Mouse (Mus musculus) kidney, postnatal 36 days (tissue): ENCODE results near the gene Slc36a1.

Experiments
- DNase-seq, 2 experiments: peaks; one replicate each; pipeline ENCODE4 v3.0.0; 2021 to 2022; ENCODE audit warnings: mixed read lengths in 2 of 2

Gene Slc36a1

DNA sequence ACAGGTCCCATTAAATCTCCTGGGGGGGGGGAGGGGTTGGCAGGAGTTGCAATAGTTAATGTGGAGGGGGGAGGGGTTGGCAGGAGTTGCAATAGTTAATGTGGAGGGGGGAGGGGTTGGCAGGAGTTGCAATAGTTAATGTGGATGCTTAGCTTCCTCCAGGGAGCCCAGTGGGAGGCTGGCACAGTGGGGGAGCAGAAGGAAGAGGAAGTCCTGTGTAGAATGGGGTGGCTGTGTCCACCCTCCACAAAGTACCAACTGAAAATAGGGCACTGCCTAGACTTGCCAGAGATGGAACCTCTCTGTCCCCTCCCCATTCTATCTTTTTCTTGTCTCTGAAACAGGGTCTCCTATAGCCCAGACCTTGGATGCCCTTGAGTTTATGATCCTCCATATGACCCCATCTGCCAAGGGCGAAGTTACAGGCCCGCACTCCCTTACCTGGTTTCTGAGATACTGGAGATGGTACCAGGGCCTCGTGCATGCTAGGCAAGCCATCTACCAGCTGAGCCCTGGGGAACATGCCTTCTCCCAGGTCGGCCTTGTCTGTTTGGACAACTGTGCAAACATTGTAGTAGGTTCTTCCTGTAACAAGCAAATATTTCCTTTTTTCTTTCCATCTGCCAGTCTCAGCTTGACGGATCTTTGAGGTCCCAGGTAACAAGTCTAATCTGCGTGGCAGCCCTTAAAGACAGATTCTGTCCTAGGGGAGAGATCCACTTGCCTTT, 5.6 kb downstream of the Slc36a1 start:
- no peak for DNase-seq

DNA sequence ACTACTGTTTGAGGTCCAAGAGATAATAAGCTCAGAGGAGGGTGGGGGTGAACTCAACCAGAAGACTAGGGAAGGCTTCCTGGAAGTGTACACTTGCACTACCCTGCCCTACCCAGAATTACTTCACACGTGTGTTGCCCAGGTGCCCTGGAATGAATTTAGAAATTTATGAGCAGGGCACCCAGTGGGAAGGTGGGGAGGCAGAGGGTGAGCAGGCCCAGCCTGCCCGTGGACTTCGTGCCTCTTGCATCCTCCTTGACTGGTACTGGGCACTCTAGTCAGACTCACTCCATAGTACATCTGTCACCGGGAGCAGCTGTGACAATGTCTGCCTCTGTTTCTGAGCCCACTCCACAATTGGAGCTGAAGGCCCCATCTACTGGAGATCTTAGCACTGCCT, 9.4 kb downstream of the Slc36a1 start:
- peak in 1 of 2 experiments; percentile 43 for DNase-seq

DNA sequence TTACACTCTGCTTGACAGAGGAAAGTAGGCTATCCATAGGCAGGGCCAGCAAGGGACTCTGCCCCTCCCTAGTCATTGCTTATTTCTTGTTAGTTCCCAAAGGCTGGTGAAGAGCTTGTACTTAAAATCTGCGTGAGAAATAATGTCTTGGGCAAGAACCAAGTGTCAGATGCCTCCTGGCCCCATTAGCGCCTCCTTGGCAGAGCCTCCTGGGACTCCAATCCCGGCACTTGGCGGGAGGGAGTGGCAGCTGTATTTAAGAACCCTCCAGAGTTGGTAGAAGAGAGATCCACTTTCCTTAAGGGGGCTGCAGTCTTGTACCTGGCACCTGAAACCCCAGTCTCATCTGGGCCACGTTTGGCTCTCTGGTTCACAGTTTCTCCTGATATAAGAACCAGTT, 10.0 kb downstream of the Slc36a1 start:
- DNase-seq: peak; percentile 39 to 65

DNA sequence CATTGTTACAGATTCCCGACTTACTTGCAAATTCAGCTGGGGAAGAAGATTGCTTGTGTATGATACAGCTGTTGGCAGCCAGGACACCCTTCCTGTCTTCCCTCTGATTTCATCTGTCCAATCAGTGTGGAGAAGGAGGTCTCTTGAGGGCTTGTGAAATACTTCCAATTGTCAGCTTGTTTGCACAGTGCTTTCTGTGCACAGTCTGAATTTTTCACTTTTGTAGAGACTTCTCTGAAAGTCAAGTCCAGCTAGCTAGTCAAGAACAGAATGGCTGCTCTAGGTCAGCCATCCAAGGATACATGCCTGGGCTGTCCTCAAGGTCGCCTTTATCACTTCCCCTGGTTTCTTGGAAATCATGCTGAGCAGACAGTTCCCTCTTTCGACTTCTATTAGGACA, 10.8 kb downstream of the Slc36a1 start:
- DNase-seq: no peak

DNA sequence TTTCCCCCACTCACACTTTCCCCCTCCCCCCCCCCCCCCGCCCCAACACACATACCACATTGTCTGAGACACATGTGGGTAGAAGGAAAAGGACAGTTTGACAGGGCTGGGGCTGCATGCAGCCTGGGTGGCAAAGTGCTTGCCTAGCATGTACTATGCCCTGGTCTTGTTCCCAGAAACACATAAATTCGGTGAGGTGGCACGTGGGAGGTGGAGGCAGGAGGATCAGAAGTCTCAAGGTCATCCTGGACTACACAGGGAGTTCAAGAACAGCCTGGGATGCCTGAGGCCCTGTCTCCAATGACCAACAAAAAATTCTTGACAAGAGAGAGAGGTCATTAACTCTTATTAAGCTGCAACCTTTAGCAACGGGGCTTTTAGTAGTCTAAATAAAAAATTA, 11.9 kb downstream of the Slc36a1 start:
- peak; percentile 78 to 87 for DNase-seq

DNA sequence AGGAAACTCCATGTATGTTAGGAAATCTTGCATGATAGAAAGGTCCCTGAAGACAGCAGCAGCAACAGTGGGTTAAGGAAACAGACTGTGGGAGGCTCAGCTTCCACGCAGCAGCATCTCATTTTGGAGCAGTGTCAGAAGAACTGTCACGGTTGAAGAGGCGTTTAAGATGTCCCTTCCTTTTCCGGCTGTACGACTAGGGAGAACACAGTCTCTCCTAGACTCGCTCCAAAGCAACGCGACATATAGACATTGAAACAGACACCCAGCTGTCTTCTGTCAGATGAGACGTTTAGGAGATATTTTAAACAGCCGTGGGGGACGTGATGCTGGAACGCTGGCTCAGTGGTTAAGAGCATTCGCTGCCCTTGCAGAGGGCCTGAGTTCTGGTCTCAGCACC, 12.7 kb downstream of the Slc36a1 start:
- peak in 1 of 2 experiments; percentile 15 for DNase-seq

DNA sequence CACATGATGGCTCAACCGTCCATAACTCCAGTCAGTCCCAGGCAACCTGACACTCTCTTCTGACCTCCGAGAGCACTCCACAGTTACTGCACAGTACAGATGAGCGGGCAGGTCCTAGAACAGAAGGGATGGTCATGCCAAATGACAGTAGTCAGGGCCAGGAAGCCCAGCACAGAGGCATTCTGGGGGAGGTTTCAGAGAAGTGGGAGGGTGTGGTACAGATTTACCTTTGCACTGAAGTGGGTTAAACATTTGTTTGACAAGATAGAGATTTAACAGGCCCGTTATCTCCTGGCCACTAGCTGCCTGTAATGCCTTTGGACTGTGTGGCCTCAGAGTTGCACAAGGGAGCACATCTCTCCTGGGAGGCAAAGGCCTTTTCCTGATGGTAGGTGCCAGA, 13.3 kb downstream of the Slc36a1 start:
- peak; percentile 74 to 87 for DNase-seq

DNA sequence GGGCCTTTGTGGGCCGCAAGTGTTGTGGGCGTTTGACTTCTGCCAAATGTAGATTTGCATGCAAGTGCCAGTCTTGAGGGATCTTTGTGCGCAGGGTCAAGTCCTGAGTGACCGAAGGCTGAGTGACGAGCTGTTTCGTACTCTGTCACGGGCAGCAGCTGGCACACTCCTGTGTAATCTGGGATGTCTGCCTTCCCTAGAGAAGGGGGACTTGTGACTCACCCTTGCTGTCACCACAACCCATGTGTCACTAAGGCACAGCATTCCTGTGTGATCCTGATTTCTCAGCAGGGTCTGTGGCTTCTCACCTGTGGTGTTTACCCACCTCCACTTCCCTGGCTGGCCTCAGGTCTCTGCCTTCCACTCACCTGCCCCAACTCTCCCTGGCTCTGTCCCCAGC, 13.7 kb downstream of the Slc36a1 start:
- DNase-seq: no peak

DNA sequence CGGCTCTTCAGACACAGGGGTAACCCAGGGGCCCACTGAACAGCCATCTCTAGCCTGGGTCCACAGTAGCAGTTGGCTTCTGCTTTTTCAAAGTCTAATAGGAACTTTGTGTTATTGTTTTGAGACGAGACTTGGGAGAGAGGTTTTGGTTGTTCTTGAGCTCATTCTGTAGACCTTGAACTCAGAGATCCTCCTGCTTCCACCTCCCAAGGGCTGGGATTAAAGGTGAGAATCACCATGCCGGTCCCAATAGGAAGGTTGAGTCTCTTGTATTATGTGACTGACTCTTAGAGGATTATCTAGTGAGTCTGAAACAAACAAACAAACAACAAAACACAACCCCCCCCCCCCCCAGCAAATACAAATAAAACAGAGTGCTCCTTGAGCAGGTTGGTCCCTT, 14.3 kb downstream of the Slc36a1 start:
- DNase-seq: peak; percentile 43 to 44

DNA sequence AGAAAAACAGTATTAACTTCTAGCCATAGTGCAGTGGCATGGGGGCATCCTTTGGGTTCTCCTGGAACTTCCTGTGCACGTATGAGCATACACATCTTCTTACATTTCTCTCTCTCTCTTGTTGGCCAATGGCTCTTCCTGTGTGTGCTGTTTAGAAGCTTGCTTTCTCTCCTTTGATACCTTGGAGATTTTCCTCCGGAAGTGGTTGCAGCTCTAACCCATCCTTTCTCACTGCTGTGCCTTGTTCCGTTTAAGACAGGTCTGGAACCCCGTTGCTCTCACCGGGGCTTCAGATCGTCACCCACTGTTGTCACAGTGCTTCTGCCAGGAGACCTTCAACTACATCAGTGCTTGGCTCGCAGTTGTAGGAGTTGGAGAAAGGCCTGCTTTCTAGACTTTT, 17.2 kb downstream of the Slc36a1 start:
- DNase-seq: no peak

DNA sequence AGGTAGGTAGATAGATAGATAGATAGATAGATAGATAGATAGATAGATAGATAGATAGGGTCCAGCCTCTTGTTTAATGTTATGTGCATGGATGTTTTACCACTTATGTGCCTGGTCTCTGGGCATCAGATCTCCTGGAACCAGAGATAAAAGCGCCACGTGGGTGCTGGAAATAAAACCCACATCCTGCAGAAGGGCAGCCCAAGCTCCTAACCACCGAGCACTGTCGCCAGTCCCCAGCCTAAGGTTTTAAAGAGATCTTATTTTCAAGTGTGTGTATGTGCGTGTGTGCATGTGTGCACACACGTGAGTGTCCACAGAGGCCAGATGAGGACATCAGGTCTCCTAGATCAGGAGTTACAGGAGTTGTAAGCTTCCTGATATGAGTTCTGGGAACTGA, 26.9 kb downstream of the Slc36a1 start:
- no peak for DNase-seq

DNA sequence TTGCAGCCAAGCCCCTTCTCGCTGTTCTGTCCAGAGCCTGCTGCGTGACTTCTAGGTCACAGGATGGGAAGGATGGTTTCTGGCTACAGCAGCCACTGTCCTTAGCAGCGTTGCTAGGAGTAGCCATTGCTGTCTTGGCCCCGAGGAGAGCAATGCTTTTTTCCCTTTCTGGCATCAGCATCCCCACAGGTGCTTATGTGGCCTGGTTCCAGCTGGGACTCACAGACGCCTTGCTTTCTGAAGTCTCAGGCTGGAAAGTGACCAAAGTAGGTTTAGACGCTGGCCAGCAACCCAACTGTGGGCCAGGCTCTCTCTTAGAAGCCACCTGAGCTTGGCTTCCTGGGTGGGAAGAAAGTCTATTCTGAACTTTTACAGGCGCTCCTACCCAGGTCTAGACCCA, 30.1 kb downstream of the Slc36a1 start:
- no peak for DNase-seq

DNA sequence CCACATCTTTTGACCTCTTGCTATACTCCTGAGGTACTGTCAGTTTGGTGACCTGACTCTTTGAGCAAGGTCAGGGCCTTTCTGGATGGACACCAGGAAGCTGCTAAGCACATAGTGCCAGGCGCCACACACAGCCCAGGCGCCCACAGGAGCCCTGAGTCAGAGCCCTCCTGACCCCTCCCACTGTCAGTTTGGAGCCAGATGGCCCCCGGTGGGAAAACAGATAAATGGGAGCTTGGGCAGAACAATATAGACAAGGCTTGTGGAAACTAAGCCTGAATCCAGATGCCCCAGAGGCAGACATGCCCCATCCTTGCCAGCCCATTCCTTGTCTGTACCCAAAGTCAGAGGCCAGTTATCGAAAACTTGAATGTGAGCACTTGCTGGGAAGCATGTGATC, 30.6 kb downstream of the Slc36a1 start:
- no peak for DNase-seq

DNA sequence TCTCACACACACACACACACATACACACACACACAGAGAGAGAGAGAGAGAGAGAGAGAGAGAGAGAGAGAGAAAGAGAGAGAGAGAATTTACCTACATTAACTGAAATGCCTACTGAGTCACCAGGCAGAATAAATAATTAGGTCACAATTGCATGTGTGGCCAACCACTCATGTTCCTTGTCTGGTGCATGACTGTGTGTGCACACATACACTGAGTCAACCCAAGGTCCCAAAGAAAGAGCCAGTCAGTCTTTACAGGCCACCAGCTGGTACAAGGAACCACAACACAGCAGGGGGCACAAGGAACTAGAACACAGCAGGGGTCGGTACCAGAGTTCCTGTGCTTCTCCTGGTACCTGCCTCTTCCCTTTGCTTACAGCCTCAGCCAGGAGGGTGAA, 32.7 kb downstream of the Slc36a1 start:
- DNase-seq: no peak

DNA sequence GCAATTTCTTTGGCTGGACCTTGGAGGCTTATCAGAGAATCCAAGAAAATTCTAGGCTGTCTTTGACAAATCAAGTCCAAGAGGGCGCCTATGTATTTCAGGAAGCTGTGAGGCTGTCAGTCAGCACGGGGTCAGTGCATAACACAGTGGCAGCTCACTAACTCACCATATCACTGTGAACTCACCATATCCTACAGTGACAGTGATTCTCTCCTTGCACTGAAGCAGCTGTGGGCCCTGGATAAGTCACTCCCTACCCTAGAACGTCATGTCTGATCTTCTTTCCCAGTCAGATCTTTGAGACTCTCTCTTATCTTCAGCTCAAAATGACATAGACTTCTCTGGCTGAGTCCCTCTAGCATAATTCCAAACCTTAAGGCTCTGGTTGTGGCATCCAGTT, 35.3 kb downstream of the Slc36a1 start:
- no peak for DNase-seq

DNA sequence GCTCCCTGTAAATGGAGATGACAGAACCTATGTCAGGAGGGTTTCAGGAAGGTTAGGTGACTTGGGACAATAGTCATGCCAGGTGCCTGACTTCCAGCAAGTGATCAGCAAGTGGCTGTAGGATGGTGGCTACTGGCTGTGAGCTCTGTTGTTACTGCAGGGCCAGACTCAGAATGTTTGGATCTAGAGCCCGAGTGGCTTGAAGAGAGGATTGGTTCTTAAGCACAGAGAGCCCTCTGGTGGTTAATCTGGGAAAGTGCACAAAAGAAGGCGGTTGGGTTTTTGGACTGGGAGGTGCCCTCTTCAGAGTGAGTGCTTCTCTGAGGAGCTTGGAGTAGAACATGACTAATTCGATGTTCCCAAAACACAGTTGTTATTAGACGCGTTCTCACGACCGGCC, 36.4 kb downstream of the Slc36a1 start:
- DNase-seq: peak; percentile 73 to 80

DNA sequence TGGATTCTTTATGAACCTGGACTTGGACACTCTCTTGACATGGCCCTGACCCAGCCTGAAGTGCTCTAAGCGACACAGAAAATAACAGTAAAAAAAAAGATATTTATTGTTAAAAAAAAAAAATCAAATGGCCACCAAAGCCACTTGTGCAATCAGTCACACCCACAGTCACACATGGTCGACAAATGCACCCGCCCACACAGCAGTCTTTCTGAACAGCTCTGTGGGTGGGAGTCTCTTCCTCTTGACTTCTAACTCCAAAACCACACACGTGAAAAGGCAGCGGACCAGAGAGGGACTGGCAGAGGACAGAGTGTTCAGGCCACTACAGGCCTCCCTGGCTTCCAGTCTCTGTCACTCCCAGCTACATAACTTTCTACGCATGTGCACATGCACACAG, 46.4 kb downstream of the Slc36a1 start:
- no peak for DNase-seq

DNA sequence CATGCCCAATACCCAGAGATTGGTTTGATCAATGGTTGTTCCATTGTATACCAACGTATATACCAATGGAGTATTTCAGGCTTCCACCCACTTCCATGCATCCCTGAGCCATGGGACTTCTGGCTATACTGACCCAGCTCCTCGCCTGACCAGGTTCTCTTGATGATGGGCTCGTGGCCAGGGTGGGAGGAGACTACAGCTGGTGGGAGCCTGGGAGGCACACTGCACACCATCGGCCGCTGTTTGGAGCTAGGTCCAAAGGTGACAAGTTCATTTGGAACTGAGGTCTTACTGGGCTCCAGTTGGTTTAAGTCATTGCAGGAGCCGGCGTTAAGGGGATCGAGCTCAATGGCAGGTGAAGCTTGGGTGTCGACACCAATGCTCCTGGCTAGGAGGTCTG, 49.2 kb downstream of the Slc36a1 start:
- peak; percentile 83 to 91 for DNase-seq

DNA sequence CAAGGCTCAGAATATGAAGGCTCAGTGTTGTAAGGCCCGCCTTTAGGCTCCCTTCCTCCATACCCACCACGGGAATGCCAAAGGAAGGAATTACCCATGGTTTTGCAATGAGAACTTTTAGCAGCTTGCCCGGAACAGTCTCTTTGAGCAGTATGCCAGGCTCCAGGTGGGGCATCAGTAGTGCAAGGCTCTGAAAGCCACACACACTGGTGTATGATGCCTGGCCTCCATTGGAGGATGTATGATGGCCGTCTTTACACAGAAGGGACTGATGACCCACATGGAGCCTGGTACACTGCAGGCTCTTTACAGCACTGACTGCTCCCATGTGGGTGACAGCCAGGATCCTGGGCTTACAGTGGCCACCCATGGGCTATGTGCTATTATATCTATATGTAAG, 57.0 kb downstream of the Slc36a1 start:
- DNase-seq: no peak

DNA sequence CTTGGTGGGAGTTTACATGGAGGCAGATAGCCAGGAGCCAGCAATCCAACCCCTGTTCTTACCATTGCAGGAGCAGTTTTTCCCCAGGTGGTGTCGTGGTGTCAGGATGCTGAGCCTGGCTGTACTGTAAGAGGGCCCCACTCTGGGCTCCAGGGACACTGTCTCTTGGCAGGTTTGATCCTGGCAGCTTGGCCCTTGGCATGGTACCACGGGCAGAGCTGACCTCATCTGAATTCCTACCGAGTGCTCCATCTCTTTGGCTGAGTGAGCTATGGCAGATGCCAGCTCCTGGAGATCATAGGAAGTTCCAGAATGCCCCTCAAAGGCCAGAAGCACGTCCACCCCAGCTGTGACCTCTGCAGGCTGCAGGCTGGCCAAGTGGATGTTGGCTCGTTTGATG, 57.9 kb downstream of the Slc36a1 start:
- DNase-seq: no peak

DNA sequence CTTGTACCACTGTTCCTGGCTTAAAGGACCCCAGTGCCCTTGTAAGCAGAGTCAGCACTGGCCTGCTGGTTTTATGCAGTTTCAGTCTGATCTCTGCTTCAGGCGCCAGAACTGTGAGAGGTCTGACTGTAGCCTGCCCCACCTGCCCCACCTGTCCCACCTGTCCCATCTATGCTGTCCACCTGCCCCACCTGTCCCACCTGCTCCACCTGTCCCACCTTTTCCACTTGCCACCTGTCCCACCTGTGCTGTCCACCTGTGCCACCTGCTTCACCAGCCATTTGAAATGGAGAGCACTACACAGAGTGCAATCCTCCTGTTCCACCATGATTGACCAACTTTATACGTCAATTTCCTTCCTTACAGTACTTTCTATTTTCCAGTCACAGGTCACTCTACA, 60.2 kb downstream of the Slc36a1 start:
- no peak for DNase-seq

DNA sequence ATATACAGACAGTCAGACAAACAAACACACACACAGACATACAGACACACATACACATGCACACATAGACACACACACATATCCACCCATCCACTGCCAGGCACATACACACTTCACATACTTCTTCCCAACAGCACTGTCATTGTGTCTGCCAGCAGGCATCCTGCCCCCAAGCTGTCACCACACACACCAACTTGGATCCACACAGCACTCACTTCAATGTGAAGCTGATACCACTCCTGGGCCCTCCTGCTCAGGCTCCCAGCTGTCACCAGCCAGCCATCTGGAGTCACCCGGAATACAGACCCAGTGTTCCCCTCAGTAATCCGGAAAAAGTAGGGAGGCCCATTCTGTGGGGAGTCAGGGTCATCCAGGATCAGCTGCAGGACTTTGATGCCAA, 61.5 kb downstream of the Slc36a1 start:
- DNase-seq: no peak

DNA sequence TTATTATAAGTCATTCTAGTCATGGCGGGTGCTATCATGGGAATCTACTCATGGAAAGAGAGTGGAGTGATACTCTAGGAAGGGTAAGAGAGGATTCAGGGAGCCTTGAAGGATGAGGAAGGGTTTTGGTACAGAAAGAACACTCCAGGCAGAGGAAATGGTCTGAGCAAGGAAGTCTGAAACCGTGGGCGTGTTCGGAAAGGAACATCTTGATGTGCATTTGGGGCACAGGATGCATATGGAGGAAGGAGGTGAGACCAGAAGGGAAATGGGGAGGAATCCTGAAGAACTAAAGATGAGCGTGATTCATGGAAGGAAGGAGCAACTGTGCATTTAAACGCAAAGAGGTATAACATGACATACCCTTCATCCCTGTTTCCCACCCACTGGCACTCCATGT, 64.4 kb downstream of the Slc36a1 start:
- DNase-seq: no peak

DNA sequence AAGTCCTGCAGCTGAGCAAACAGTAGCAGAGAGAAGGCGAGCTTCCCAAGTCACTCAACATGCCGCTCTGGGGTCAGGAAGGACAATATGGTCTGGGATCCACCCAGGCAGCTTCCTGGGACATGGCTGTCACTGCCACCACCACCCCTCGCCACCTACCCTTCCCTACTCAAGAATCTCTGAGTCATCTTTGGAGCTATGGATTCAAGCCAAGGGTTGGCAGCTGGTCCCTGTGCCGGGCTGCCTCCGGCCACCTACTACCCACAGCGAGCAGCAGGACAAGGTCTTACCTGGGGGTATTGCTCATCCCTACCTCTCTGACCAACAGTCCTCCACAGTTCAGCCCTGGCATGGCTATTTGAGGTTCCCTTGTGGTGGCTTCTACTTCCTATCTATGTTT, 70.6 kb downstream of the Slc36a1 start:
- no peak for DNase-seq
